Mouse (Mus musculus): ENCODE results near the gene Entpd7.

Entpd7 gene

GRCm38 (mm10) chr19:43674730-43675524 is 14.5 kb upstream of the Entpd7 start, which contains the start of gene Slc25a28:
Gene Slc25a28 (minus strand): TSS chr19:43674881.
- DNase-seq (ENCODE audit: low spot score): peak; percentile 92

DNA sequence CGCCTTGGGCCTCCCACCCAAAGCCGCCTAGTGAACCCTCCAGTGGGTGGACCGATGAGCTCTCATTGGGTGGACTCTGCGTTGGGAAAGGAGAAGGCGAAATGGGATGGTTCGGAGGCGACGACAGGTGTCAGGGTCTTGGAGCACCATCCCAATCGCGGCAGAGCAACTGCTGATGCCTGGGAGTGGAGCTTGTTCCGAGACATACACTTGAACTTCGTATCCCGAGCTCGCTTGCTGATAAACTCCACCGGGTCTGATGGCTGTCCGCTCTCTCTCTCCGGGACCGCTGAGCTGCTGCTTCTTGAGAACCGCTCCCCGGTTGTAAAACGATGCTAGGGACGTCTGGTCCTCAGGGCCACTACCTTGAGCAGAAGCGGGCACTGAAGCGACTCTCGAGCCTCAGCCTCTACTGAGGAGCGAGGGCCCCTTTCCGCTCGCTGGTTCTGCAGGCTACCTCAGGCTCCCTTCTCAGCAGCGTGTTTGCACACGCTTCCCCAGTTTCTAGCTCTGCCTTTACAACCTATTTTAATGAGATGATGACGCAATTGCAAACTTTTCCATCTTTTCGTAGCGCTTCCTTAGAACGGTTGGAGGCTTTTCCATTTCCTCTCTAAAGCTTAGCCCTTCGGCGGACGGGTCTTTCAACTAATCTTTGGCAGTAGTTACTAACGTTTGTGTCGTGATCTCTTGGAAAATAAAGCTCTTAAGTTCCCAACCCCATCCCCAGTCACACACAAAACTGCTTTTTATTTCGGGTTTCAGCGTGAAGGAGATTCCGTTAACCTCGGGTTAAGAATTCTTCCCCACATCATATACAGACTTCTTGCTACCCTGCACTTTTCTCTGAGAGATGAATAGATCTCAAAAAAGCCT is 13.7 kb upstream of the Entpd7 start:
- no peak for DNase-seq (ENCODE audit: low spot score)

DNA sequence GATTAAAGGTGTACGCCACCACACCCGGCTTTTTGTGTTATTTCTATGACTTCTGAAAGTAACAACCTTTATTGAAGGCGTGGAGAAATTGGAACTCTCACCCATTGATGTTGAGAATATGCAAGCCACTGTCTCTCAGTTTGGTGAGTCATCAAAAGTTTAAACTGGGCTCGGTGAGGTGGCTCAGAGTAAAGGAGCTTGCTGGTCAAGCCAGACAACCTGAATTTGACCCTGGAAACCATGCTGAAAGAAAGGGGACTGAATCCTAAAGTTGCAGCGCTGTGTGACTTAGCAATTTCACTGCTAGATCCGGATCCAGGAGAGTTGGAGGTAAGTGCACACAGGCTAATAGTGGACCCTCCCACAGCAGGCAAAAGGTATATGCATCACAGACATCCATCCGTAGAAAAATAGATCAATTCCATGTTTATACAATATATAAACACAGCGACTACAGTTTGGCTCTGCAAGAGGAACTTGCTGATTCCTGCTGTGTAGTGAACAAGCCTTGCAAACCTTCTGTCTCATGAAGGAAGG is 10.9 kb upstream of the Entpd7 start:
- DNase-seq (ENCODE audit: low spot score): no peak

- no peak for DNase-seq (ENCODE audit: low spot score)
Measured at GRCm38 (mm10) chr19:43679474-43679981, 9.9 kb upstream of the Entpd7 start.

DNA sequence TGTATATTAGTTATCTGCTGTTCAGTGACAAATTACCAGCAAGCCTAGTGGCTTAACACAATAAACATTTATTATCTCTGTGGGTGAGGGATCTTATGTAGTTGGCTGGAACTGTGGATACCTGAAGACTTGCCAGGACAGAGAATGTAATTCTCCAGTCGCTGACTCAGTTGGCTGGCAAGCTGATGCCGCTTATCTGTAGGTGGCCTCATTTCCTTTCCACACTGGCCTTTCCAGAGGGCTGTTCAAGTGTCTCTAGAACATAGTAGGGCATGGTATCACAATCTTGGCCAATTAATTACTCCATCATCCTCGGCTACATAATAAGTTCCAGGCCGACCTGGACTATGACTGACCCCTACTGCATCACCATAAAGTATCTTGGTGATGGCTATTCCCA is 7.9 kb upstream of the Entpd7 start:
- DNase-seq (ENCODE audit: low spot score): no peak

DNA sequence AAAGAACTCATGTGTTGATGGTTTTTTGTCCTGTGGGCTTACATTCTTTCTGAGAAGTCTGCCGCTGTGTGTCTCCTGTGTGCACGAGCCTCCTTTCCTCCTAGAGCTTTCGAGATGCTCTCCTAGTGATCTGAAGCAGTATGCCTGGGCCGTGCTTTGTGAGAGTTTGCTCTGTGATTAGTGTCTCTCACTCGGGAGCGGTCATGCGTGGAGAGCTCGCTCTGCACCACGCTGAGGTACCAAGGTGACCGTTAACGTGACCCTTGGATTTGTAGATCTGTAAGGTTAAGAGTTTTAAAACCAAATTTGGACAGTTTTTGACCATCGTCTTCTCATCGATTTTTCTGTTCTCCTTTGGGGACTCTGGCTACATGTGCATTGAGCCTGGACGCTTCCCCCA is 3.3 kb downstream of the Entpd7 start:
- no peak for DNase-seq (ENCODE audit: low spot score)

DNA sequence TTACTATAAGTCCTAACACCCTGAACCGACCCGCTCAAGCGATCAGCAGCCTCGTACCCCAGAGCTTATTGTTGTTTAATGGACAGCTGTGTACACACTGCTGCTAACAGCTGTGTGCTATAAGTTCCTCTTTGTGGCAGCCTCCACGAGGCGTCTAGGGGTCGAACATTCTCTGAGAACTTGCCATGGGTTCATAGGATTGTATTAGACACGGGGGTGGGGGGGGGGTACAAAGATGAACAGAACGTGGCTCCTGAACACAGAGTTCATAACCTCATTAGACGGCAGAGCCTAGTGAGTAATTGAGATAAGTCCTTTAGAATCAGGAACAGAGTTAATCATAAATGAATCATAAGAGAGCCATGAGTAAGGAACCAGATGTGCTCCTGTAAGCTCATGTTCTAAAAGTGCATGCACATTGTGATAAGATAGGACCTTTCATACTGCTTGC is 6.1 kb downstream of the Entpd7 start:
- DNase-seq (ENCODE audit: low spot score): no peak

DNA sequence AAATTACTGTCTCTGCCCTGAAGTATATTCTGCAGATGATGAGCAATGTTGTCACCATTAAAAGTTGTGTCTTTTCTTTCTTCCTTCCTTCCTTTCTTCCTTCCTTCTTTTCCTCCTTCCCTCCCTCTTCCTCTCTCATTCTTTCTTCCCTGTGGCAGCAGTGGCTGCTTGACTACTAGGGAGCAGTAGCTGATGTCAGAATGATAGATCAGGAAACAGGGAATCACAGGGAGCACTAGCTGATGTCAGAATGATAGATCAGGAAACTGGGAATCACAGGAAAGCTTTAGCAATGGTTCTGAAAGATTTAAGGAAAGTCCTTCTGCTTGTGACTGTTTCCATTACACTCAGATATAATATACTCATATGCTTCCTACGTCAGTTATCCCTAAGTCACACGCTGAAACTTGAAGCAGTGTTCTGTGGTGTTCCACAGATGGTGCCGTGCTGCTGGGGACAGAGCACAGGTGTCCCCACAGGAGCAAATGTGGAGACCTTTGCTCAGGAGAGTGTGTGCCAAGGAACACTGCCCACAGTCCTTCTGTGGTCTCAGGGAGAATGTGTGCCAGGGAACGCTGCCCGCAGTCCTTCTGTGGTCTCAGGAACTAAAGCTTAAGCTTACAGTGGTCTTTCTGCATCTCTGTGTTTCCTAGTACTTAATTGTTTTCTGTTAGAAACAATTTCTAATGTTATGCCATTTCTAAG is 8.3 kb downstream of the Entpd7 start:
- no peak for DNase-seq (ENCODE audit: low spot score)

DNA sequence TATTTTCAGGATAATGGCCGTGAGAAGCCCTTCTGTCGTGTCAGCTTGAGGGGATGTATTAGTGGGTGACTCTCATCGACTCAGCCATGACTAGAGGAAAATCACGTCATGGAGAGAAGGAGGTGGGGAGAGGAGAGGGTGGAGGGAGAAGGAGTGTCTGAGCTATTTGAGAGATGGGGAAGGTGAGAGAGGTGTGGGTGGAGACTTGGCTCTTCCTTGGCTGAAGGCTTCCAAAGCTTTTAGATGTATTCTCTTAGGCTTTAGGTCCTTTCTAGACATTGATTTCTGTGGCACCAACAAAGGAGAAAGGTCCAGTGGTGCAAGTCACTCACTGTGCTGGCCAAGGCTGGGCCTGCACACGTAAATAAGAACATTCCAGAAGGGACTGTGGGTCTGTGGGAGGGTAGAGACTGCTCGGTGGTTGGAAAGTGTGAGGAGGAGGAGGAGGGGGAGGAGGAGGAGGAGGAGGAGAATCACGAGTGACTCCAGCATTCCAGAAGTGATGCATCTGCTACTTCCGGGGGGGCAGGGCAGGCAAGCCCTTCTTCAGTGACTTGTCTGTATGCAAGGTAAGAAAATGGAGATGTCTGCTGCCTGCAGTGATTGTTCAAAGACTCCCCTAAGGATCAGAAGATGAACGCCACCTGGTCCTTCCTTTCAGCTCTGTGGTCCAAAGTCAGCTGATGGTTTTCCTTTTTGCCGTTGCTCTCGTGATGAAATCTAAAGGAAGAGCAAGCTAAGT is 9.7 kb downstream of the Entpd7 start:
- no peak for DNase-seq (ENCODE audit: low spot score)

- no peak for DNase-seq (ENCODE audit: low spot score)
Measured at GRCm38 (mm10) chr19:43699763-43700155, 10.3 kb downstream of the Entpd7 start.

- no peak for DNase-seq (ENCODE audit: low spot score)
Measured at GRCm38 (mm10) chr19:43704211-43704610, 14.7 kb downstream of the Entpd7 start.

DNA sequence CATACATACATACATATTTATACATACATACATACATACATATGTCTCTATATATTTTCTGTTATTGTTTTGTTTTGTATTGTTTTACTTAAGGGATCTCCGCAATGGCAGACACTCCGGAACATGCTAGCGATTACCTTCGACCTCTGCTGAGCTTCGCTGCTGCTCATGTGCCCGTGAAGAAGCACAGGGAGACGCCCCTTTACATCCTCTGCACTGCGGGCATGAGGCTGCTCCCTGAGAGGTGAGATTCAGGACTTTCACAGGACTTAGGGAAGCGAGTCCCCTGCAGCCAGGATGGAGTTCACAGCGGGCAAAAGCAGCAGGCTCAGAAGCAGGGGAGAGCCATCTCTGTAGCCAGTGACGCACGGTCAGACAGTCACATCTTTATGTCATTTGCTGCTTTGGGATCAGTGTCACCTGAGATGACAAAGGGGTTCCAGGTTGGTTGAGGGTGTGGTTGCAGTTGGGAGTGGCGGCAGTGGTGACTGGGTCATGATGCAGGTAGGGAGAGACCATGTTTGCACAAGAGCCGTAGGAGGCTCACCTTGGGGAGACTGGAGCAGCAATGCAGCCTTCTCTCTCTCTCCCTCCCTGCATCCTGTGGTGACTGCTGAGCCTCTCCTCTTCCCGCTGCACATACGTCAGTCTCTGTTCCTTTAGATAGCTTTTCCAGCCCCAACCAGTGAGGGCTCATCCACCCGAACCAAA is 15.5 kb downstream of the Entpd7 start:
- no peak for DNase-seq (ENCODE audit: low spot score)

- no peak for DNase-seq (ENCODE audit: low spot score)
Measured at GRCm38 (mm10) chr19:43708206-43708605, 18.7 kb downstream of the Entpd7 start.

DNA sequence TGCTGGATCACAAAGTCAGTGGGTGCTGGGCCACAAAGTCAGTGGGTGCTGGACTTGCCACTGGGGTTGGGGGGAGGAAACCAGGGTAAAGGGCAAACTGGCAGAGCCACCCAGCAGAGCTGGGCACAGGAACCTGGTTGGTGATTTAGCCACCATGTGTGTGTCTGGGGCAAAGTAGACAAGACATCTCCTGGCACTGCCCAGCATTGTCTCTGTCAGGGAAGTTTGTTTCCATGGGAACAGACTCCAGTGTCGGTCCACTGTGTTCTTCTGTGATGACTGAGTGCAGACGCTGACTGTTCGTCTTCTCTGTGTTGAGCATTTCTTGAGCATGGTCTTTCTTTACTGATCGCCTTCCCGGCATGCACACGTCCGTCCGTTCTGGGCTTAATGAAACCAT is 19.8 kb downstream of the Entpd7 start:
- no peak for DNase-seq (ENCODE audit: low spot score)

GRCm38 (mm10) chr19:43711159-43711916 is 21.9 kb downstream of the Entpd7 start:
- no peak for DNase-seq (ENCODE audit: low spot score)

DNA sequence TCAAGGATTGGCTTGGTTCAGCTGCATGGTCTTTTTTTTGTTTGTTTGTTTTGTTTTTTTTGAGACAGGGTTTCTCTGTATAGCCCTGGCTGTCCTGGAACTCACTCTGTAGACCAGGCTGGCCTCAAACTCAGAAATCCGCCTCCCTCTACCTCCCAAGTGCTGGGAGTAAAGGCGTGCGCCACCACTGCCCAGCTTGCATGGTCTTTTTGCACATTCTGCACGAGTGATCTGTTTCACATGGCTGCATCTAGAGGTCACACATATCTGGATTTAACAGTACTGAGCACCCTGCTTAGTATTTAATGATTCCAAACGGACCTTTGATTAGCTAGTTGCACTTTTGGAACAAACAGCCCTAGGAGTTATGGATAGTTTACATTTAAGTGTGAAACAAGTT is 22.5 kb downstream of the Entpd7 start:
- no peak for DNase-seq (ENCODE audit: low spot score)

DNA sequence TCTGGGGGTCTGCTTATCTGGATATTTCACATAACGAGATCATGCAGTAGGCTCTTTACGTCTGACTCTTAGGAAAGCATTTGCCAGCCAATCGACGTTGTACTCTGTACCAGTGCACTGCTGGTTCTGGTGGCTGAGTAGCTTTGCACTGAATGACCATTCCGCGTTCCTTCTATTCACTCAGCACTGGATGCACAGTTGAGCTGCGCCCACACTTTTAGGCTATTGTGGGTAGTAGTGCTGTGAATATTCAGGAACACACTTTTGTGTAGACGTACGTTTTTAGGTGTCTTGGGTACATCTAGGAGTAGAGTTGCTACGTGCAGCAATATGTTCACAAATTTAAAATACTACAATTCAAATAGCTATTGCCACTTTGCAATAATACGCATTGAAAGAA is 30.6 kb downstream of the Entpd7 start:
- no peak for DNase-seq (ENCODE audit: low spot score)

DNA sequence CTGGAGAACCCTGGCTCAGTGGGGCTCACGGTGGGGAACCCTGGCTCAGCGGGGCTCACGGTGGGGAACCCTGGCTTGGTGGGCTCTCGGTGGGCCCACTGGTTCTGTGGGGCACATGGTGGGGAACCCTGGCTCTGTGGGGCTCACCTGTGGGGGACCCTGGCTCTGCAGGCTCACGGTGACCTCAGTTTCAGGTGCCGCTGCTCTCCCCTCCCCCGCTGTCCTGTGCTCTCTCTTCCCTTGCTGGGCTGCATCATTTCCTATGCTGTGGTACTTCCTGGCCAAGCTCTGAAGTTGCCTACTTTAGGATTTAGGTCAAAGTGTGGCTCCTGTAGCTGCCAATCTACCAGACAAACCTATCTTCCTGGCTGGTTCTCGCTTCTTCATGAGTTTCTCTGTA is 33.4 kb downstream of the Entpd7 start:
- DNase-seq (ENCODE audit: low spot score): no peak

- no peak for DNase-seq (ENCODE audit: low spot score)
Measured at GRCm38 (mm10) chr19:43723501-43723900, 34.0 kb downstream of the Entpd7 start.

DNA sequence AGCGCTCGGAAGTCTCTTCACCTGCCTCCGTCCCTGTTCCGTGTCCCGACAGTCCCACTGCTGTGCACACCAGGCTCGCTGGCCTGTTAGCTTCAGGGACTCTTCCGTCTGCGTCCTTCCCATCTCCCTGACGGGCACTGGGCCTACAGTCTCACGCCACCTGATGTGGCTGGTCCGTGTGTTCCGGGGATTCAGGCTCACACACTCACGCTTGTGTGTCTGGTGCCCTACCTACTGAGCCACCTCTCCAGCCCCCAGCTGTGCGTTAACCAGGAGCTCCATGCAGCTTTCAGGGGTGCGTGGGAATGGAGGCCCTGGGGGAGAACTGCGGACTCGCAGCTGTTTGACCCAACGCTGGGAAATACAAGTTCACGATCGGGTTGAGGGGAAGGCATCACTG is 34.7 kb downstream of the Entpd7 start:
- DNase-seq (ENCODE audit: low spot score): no peak

All from ovary, postnatal 10 days (tissue).